Mouse (Mus musculus) neural tube, embryonic 12.5 days (tissue): ENCODE measurements around the gene Gm4133. TPM values are rescaled to one million over a fixed set of nuclear protein-coding genes. Genes with fewer than 3 reads are reported as not detected.
"Not testable (repeated sequence)": the region's sequence is repeated elsewhere in the genome, so short reads cannot be mapped to it uniquely, and the experiment has no call there.

ENCODE experiments used
- ATAC-seq: fragments of 200-750 bp; cut with Nextera tagmentation; 2 replicates; pipeline ENCODE4 v1.8.0; 2017; ENCODE audit warnings: low read depth, mild to moderate bottlenecking, moderate TSS enrichment, moderate library complexity; ENCODE audit not compliant: low FRiP score
- H3K27ac ChIP-seq: fragments of 300-500 bp; sonication (generic); 2 replicates; pipeline ENCODE4 v1.5.1; 2016
- H3K27me3 ChIP-seq: fragments of 300-500 bp; sonication (generic); replicated peaks from 2 replicates; pipeline ENCODE4 v1.6.1; 2016; ENCODE audit warnings: mild to moderate bottlenecking
- H3K36me3 ChIP-seq: fragments of 300-500 bp; sonication (generic); 2 replicates; pipeline ENCODE4 v1.6.1; 2016; ENCODE audit warnings: mild to moderate bottlenecking
- H3K4me1 ChIP-seq: fragments of 300-500 bp; sonication (generic); 2 replicates; pipeline ENCODE4 v1.6.1; 2016
- H3K4me2 ChIP-seq: fragments of 300-500 bp; sonication (generic); replicated peaks from 2 replicates; pipeline ENCODE4 v1.6.1; 2016; ENCODE audit warnings: mild to moderate bottlenecking
- H3K4me3 ChIP-seq: fragments of 300-500 bp; sonication (generic); 2 replicates; pipeline ENCODE4 v1.5.1; 2016
- H3K9ac ChIP-seq: fragments of 300-500 bp; sonication (generic); 2 replicates; pipeline ENCODE4 v1.6.1; 2016; ENCODE audit warnings: mild to moderate bottlenecking
- H3K9me3 ChIP-seq: fragments of 300-500 bp; sonication (generic); 2 replicates; pipeline ENCODE4 v1.6.1; 2016; ENCODE audit warnings: mild to moderate bottlenecking
- WGBS: fragments of 180-500 bp; shearing (Covaris S2); methylation state at CpG from one replicate; pipeline ENCODE4 v1.1.7; 2016; 5-methylcytosine and 5-hydroxymethylcytosine counted together
- polyA plus RNA-seq: library from polyadenylated mRNA; unstranded; fragments of >200 nt; fragmentation: Nextera tagmentation; extraction: Ambion mirVana; gene quantifications from 2 replicates; pipeline ENCODE4 v1.2.1, GENCODE M21; 2016

Gm4133 gene
- polyA plus RNA-seq, result not detected in 2 replicates

DNA sequence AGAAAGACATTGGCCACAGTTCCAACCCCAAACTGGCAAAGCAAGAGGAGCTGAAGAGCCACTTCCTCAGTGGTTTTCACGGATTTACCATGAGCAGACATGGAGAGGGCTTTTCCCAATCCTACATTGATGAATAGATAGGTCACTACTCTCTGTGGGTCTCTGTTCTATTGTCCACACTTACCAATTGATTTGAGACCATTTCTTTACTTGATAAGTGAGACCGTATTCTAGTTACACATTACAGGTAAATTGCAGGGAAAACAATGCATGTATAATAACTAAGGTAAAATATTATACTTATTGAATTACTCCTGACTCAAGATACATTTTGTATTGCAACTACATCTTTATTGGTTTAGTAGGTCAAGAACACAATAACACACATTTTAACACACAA, at the start of gene Gm4133:
Gene Gm4133, minus strand, starts transcription at position 101 of the 400 bp plus-strand sequence.
- not testable (repeated sequence) for H3K27me3 ChIP-seq, H3K4me3 ChIP-seq, H3K9ac ChIP-seq, H3K4me1 ChIP-seq, H3K27ac ChIP-seq, H3K36me3 ChIP-seq, H3K4me2 ChIP-seq, H3K9me3 ChIP-seq, ATAC-seq
- no CpG with 5 or more reads among the region's 2 CpGs for WGBS

DNA sequence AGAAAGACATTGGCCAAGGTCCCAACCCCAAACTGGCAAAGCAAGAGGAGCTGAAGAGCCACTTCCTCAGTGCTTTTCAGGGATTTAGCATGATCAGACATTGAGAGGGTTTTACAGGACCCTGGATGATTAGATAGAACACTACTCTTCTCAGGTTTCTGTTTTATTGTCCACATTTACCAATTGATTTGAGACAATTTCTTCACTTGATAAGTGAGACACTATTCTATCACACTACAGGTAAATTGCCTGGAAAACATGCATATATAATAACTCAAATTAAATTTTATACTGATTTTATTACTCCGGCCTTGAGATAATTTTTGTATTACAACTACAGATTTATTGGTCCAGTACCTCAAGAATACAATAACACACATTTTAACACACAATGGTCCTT, 41.4 kb upstream of the Gm4133 start, which contains the start of gene Gm5728:
Gene Gm5728, minus strand, starts transcription at position 101 of the 400 bp plus-strand sequence.
- H3K4me3 ChIP-seq, H3K9ac ChIP-seq, H3K27me3 ChIP-seq, ATAC-seq, H3K4me2 ChIP-seq, H3K27ac ChIP-seq, H3K9me3 ChIP-seq, H3K4me1 ChIP-seq, H3K36me3 ChIP-seq: not testable (repeated sequence)
- no CpG with 5 or more reads among the region's 1 CpGs for WGBS

Other genes starting within 250 kb of the Gm4133 start
- gene Vmn1r91, start 234.4 kb downstream of the Gm4133 start, polyA plus RNA-seq, result not detected in 2 replicates
- gene Gm16442, start 211.5 kb downstream of the Gm4133 start, polyA plus RNA-seq, result not detected in 2 replicates
- gene Vmn1r93, start 195.0 kb downstream of the Gm4133 start, polyA plus RNA-seq, result not detected in 2 replicates
- gene Vmn1r94, start 165.7 kb downstream of the Gm4133 start, polyA plus RNA-seq, result not detected in 2 replicates
- not detected in 2 replicates for gene Vmn1r95, start 140.4 kb downstream of the Gm4133 start, polyA plus RNA-seq
- not detected in 2 replicates for gene Gm6164, start 128.5 kb downstream of the Gm4133 start, polyA plus RNA-seq
- not detected in 2 replicates for gene Gm4498, start 100.2 kb downstream of the Gm4133 start, polyA plus RNA-seq
- not detected in 2 replicates for gene Gm5890, start 71.2 kb downstream of the Gm4133 start, polyA plus RNA-seq
- not detected in 2 replicates for gene Gm5728, start 41.3 kb upstream of the Gm4133 start, polyA plus RNA-seq
- gene Vmn1r100, start 83.9 kb upstream of the Gm4133 start, polyA plus RNA-seq, result not detected in 2 replicates
- gene Vmn1r101, start 108.5 kb upstream of the Gm4133 start, polyA plus RNA-seq, result not detected in 2 replicates
- gene Gm10670, start 140.9 kb upstream of the Gm4133 start, polyA plus RNA-seq, result not detected in 2 replicates
- not detected in 2 replicates for gene Vmn1r103, start 176.5 kb upstream of the Gm4133 start, polyA plus RNA-seq
- not detected in 2 replicates for gene Vmn1r104, start 199.8 kb upstream of the Gm4133 start, polyA plus RNA-seq
- not detected in 2 replicates for gene Gm5726, start 211.7 kb upstream of the Gm4133 start, polyA plus RNA-seq
- not detected in 2 replicates for gene Gm4141, start 242.2 kb upstream of the Gm4133 start, polyA plus RNA-seq